Mouse (Mus musculus): ENCODE measurements around the gene Serp2. TPM values are rescaled to one million over a fixed set of nuclear protein-coding genes. Genes with fewer than 3 reads are reported as not detected.

Gene Serp2
- polyA plus RNA-seq, 1 experiment from 2014 or later = 5.3 TPM

Other genes starting within 250 kb of the Serp2 start
- gene Tsc22d1, start 141.9 kb downstream of the Serp2 start, polyA plus RNA-seq (2015; fragmentation: Nextera tagmentation; extraction: Ambion mirVana) = 625 and 654 TPM in 2 replicates

Measured in lung, embryonic 15.5 days (tissue).